Mouse (Mus musculus): ENCODE data around the gene Ccdc155.

GRCm38 (mm10) chr7:45240109-45240508, 35.4 kb upstream of the Ccdc155 start:
- no peak for TF ChIP-seq EP300 (IDR thresholded peaks at IDR 0.05; ENCODE audit: insufficient read depth, low read depth, low read length)
- no peak for TF ChIP-seq CTCF (IDR thresholded peaks at IDR 0.05)
- no peak for TF ChIP-seq POLR2A (IDR thresholded peaks at IDR 0.05; ENCODE audit: insufficient read depth, low read depth, low read length)

Measured in heart, adult 2 months (tissue).